Mouse (Mus musculus) midbrain, postnatal 0 days (tissue): ENCODE results near the gene Fxyd2. TPM values are rescaled to one million over a fixed set of nuclear protein-coding genes. Genes with fewer than 3 reads are reported as not detected.

Experiments used
- ATAC-seq: fragments of 200-750 bp; cut with Nextera tagmentation; 2 replicates; pipeline ENCODE4 v1.8.0; 2017; ENCODE audit warnings: moderate number of reproducible peaks, mild to moderate bottlenecking, moderate TSS enrichment, moderate library complexity; ENCODE audit not compliant: low FRiP score
- DNase-seq: peaks from one replicate; pipeline ENCODE4 v3.0.0-alpha.2; 2015; ENCODE audit warnings: low spot score
- H3K27ac ChIP-seq: fragments of 300-500 bp; sonication (generic); 2 replicates; pipeline ENCODE4 v1.5.1; 2014; ENCODE audit warnings: low read depth, mild to moderate bottlenecking, low read length, mixed read lengths
- H3K27me3 ChIP-seq: fragments of 300-500 bp; sonication (generic); 2 replicates; pipeline ENCODE4 v1.6.1; 2014; ENCODE audit warnings: low read length, control low read depth, mixed read lengths; ENCODE audit not compliant: insufficient read depth
- H3K36me3 ChIP-seq: fragments of 300-500 bp; sonication (generic); 2 replicates; pipeline ENCODE4 v1.6.1; 2014; ENCODE audit warnings: low read length, control low read depth, mixed read lengths; ENCODE audit not compliant: insufficient read depth
- H3K4me1 ChIP-seq: fragments of 300-500 bp; sonication (generic); 2 replicates; pipeline ENCODE4 v1.6.1; 2014; ENCODE audit warnings: mild to moderate bottlenecking, control low read depth, antibody characterized with exemption, low read length, mixed read lengths; ENCODE audit not compliant: insufficient read depth
- H3K4me2 ChIP-seq: fragments of 300-500 bp; sonication (generic); 2 replicates; pipeline ENCODE4 v1.6.1; 2014; ENCODE audit warnings: low read depth, mild to moderate bottlenecking, low read length, mixed read lengths; ENCODE audit not compliant: poor library complexity, severe bottlenecking
- H3K4me3 ChIP-seq: fragments of 300-500 bp; sonication (generic); 2 replicates; pipeline ENCODE4 v1.5.1; 2014; ENCODE audit warnings: low read depth, mild to moderate bottlenecking, low read length, moderate library complexity
- H3K9ac ChIP-seq: fragments of 300-500 bp; sonication (generic); replicated peaks from 2 replicates; pipeline ENCODE4 v1.6.1; 2014; ENCODE audit warnings: mild to moderate bottlenecking, low read length, moderate library complexity, mixed read lengths; ENCODE audit not compliant: poor library complexity, severe bottlenecking
- H3K9me3 ChIP-seq: fragments of 300-500 bp; sonication (generic); 2 replicates; pipeline ENCODE4 v1.6.1; 2016; ENCODE audit warnings: low read length, control low read depth
- CTCF ChIP-seq: IDR thresholded peaks from 2 replicates; pipeline ENCODE4 v1.5.1; 2016; ENCODE audit warnings: antibody characterized with exemption, mild to moderate bottlenecking
- WGBS: fragments of 180-500 bp; shearing (Covaris S2); extraction: QIAGEN DNeasy Blood & Tissue Kit; methylation state at CpG from one replicate; pipeline ENCODE4 v1.1.7; 2014; 5-methylcytosine and 5-hydroxymethylcytosine counted together
- polyA plus RNA-seq: library from polyadenylated mRNA; unstranded; fragments of >200 nt; fragmentation: Nextera tagmentation; extraction: Ambion mirVana; gene quantifications from 2 replicates; pipeline ENCODE4 v1.2.1, GENCODE M21; 2015
- total RNA-seq: library from RNA; depleted of rRNA; stranded (reverse); fragments of >200 nt; gene quantifications from 2 replicates; pipeline ENCODE4 v1.2.3, GENCODE M21; 2014; rRNA removed

Fxyd2 gene
- total RNA-seq (36.9 and 40.8 TPM in 2 replicates), polyA plus RNA-seq (21.0 and 27.4 TPM in 2 replicates)

- no peak for ATAC-seq
- WGBS, result 80% methylated on average over 4 of the region's 4 CpGs
- no peaks in the 10 kb centered on the region for H3K9me3 ChIP-seq
These were observed at the start of gene Fxyd2 for GRCm38 (mm10) chr9:45399434-45399833. Fxyd2 (plus strand) TSS chr9:45399669.

GRCm38 (mm10) chr9:45349851-45350250, 49.6 kb upstream of the Fxyd2 start:
- Histone ChIP-seq H3K4me1 (no peaks in the 10 kb centered on the region), H3K4me2 (no peak overlapping the region), H3K27ac (no peak overlapping the region), H3K27me3 (no peaks in the 10 kb centered on the region), H3K36me3 (no peaks in the 10 kb centered on the region), H3K9ac (no peak overlapping the region), H3K4me3 (no peak overlapping the region), H3K9me3 (no peaks in the 10 kb centered on the region)
- TF ChIP-seq CTCF, result no peak
- 48% methylated on average over 5 of the region's 5 CpGs for WGBS
- DNase-seq, result no peak
- no peak for ATAC-seq

More at GRCm38 (mm10) chr9:45399434-45399833, at the start of gene Fxyd2:
- Histone ChIP-seq H3K4me1 (no peaks in the 10 kb centered on the region), H3K9ac (no peak within 1 kb of the TSS), H3K4me2 (no peak within 1 kb of the TSS), H3K36me3 (peaks cover 14% of the 10 kb centered on the region), H3K4me3 (no peak within 1 kb of the TSS), H3K27ac (no peak within 1 kb of the TSS), H3K27me3 (no peaks in the 10 kb centered on the region)
- no peak for DNase-seq
- TF ChIP-seq CTCF, result no peak

GRCm38 (mm10) chr9:45355192-45355591, 44.3 kb upstream of the Fxyd2 start:
- Histone ChIP-seq H3K4me3 (no peak overlapping the region), H3K36me3 (no peaks in the 10 kb centered on the region), H3K4me2 (no peak overlapping the region), H3K27ac (no peak overlapping the region), H3K27me3 (no peaks in the 10 kb centered on the region), H3K9ac (no peak overlapping the region), H3K9me3 (no peaks in the 10 kb centered on the region), H3K4me1 (no peaks in the 10 kb centered on the region)
- ATAC-seq (no peak), DNase-seq (no peak)
- TF ChIP-seq CTCF, result no peak
- WGBS, result 89% methylated on average over 2 of the region's 2 CpGs

GRCm38 (mm10) chr9:45358356-45358755, 41.1 kb upstream of the Fxyd2 start:
- no peak overlapping the region for H3K9ac ChIP-seq
- no peaks in the 10 kb centered on the region for H3K36me3 ChIP-seq
- no peaks in the 10 kb centered on the region for H3K27me3 ChIP-seq
- H3K27ac ChIP-seq, result no peak overlapping the region
- H3K9me3 ChIP-seq, result no peaks in the 10 kb centered on the region
- 75% methylated on average over 7 of the region's 7 CpGs for WGBS
- ATAC-seq (no peak), DNase-seq (no peak)
- TF ChIP-seq CTCF, result no peak
- no peaks in the 10 kb centered on the region for H3K4me1 ChIP-seq
- no peak overlapping the region for H3K4me2 ChIP-seq
- no peak overlapping the region for H3K4me3 ChIP-seq

- WGBS, result 48% methylated on average over 2 of the region's 2 CpGs
- no peaks in the 10 kb centered on the region for H3K9me3 ChIP-seq
- DNase-seq, result no peak
These were observed 37.4 kb upstream of the Fxyd2 start for GRCm38 (mm10) chr9:45362051-45362461.

GRCm38 (mm10) chr9:45363639-45364214, 35.7 kb upstream of the Fxyd2 start:
- Histone ChIP-seq H3K27me3 (no peaks in the 10 kb centered on the region), H3K9me3 (no peaks in the 10 kb centered on the region), H3K36me3 (no peaks in the 10 kb centered on the region), H3K9ac (no peak overlapping the region), H3K27ac (no peak overlapping the region), H3K4me2 (no peak overlapping the region), H3K4me3 (no peak overlapping the region), H3K4me1 (no peaks in the 10 kb centered on the region)
- no peak for TF ChIP-seq CTCF
- 48% methylated on average over 7 of the region's 7 CpGs for WGBS
- DNase-seq (peak; percentile 46), ATAC-seq (no peak)

More at GRCm38 (mm10) chr9:45362051-45362461, 37.4 kb upstream of the Fxyd2 start:
- Histone ChIP-seq H3K27ac (no peak overlapping the region), H3K4me2 (no peak overlapping the region), H3K9ac (no peak overlapping the region), H3K36me3 (no peaks in the 10 kb centered on the region), H3K4me3 (no peak overlapping the region), H3K4me1 (no peaks in the 10 kb centered on the region), H3K27me3 (no peaks in the 10 kb centered on the region)
- TF ChIP-seq CTCF, result no peak
- ATAC-seq, result no peak
